Mouse (Mus musculus) lung, embryonic 14.5 days (tissue): ENCODE measurements at regions not wholly inside any gene's neighbourhood (a gene's known extent, or its start where the extent isn't known, plus 50 kb on each side); places are given as distances from the start of the nearest gene placed in this dataset.

Experiments
- ATAC-seq: fragments of 200-750 bp; cut with Nextera tagmentation; 2 replicates; pipeline ENCODE4 v1.8.0; 2017; ENCODE audit warnings: mild to moderate bottlenecking, moderate TSS enrichment, moderate library complexity; ENCODE audit not compliant: insufficient read depth
- DNase-seq: peaks from one replicate; pipeline ENCODE4 v3.0.0-alpha.2; 2015
- H3K27ac ChIP-seq: fragments of 300-500 bp; sonication (generic); 2 replicates; pipeline ENCODE4 v1.5.1; 2014; ENCODE audit warnings: low read depth, mild to moderate bottlenecking, moderate library complexity
- H3K27me3 ChIP-seq: fragments of 300-500 bp; sonication (generic); 2 replicates; pipeline ENCODE4 v1.6.1; 2014; ENCODE audit warnings: low read length, control low read depth; ENCODE audit not compliant: insufficient read depth
- H3K36me3 ChIP-seq: fragments of 300-500 bp; sonication (generic); 2 replicates; pipeline ENCODE4 v1.6.1; 2014; ENCODE audit warnings: control low read depth; ENCODE audit not compliant: insufficient read depth
- H3K4me1 ChIP-seq: fragments of 300-500 bp; sonication (generic); 2 replicates; pipeline ENCODE4 v1.6.1; 2014; ENCODE audit warnings: antibody characterized with exemption, control low read depth; ENCODE audit not compliant: insufficient read depth
- H3K4me2 ChIP-seq: fragments of 300-500 bp; sonication (generic); 2 replicates; pipeline ENCODE4 v1.6.1; 2014; ENCODE audit warnings: mild to moderate bottlenecking
- H3K4me3 ChIP-seq: fragments of 300-500 bp; sonication (generic); 2 replicates; pipeline ENCODE4 v1.5.1; 2014; ENCODE audit warnings: low read depth, low read length
- H3K9ac ChIP-seq: fragments of 300-500 bp; sonication (generic); 2 replicates; pipeline ENCODE4 v1.6.1; 2014
- H3K9me3 ChIP-seq: fragments of 300-500 bp; sonication (generic); 2 replicates; pipeline ENCODE4 v1.6.1; 2016; ENCODE audit warnings: low read depth, low read length, control low read depth
- CTCF ChIP-seq: IDR thresholded peaks from 2 replicates; pipeline ENCODE4 v1.5.1; 2016; ENCODE audit warnings: antibody characterized with exemption, low read depth
- whole genome bisulfite sequencing: fragments of 180-500 bp; shearing (Covaris S2); extraction: QIAGEN DNeasy Blood & Tissue Kit; methylation state at CpG from one replicate; pipeline ENCODE4 v1.1.7; 2014; 5-methylcytosine and 5-hydroxymethylcytosine counted together

- Histone ChIP-seq H3K27me3 (no peaks in the 10 kb centered on the region), H3K27ac (no peak overlapping the region), H3K4me1 (no peaks in the 10 kb centered on the region), H3K36me3 (no peaks in the 10 kb centered on the region), H3K9ac (no peak overlapping the region), H3K4me2 (no peak overlapping the region), H3K9me3 (no peaks in the 10 kb centered on the region), H3K4me3 (no peak overlapping the region)
- ATAC-seq (no peak), DNase-seq (no peak)
- WGBS = 14% methylated on average over 4 of the region's 4 CpGs
- TF ChIP-seq CTCF = no peak
Measured at GRCm38 (mm10) chr14:101269048-101269789, 69.1 kb upstream of the Prr30 start.

- Histone ChIP-seq H3K9me3 (no peaks in the 10 kb centered on the region), H3K4me1 (no peaks in the 10 kb centered on the region), H3K4me2 (no peak overlapping the region), H3K27me3 (no peaks in the 10 kb centered on the region), H3K36me3 (no peaks in the 10 kb centered on the region), H3K9ac (no peak overlapping the region), H3K4me3 (no peak overlapping the region), H3K27ac (no peak overlapping the region)
- DNase-seq (no peak), ATAC-seq (no peak)
- 85% methylated on average over 2 of the region's 2 CpGs for WGBS
- no peak for TF ChIP-seq CTCF
Measured at GRCm38 (mm10) chr14:101267536-101267935, 67.4 kb upstream of the Prr30 start.
